Mouse (Mus musculus) embryonic facial prominence, embryonic 13.5 days (tissue): ENCODE results near the gene Sec24d. TPM values are rescaled to one million over a fixed set of nuclear protein-coding genes. Genes with fewer than 3 reads are reported as not detected.
A peak's percentile ranks its signal among the peaks of the same experiment; 100 is the strongest.
"Not testable (repeated sequence)": the region's sequence is repeated elsewhere in the genome, so short reads cannot be mapped to it uniquely, and the experiment has no call there.

ENCODE experiments used
- ATAC-seq: fragments of 200-750 bp; cut with Nextera tagmentation; 2 replicates; pipeline ENCODE4 v1.8.0; 2017; ENCODE audit warnings: low read depth; ENCODE audit not compliant: insufficient number of reproducible peaks, insufficient read depth, low FRiP score, low TSS enrichment
- H3K27ac ChIP-seq: fragments of 300-500 bp; sonication (generic); 2 replicates; pipeline ENCODE4 v1.5.1; 2015; ENCODE audit warnings: moderate library complexity, mild to moderate bottlenecking, inconsistent platforms
- H3K27me3 ChIP-seq: fragments of 300-500 bp; sonication (generic); 2 replicates; pipeline ENCODE4 v1.6.1; 2015; ENCODE audit warnings: mild to moderate bottlenecking, inconsistent platforms
- H3K36me3 ChIP-seq: fragments of 300-500 bp; sonication (generic); 2 replicates; pipeline ENCODE4 v1.6.1; 2015; ENCODE audit warnings: mild to moderate bottlenecking, inconsistent platforms
- H3K4me1 ChIP-seq: fragments of 300-500 bp; sonication (generic); 2 replicates; pipeline ENCODE4 v1.6.1; 2015; ENCODE audit warnings: inconsistent platforms
- H3K4me2 ChIP-seq: fragments of 300-500 bp; sonication (generic); 2 replicates; pipeline ENCODE4 v1.6.1; 2015; ENCODE audit warnings: moderate library complexity, mild to moderate bottlenecking, inconsistent platforms
- H3K4me3 ChIP-seq: fragments of 300-500 bp; sonication (generic); 2 replicates; pipeline ENCODE4 v1.5.1; 2015; ENCODE audit warnings: mild to moderate bottlenecking, inconsistent platforms
- H3K9ac ChIP-seq: fragments of 300-500 bp; sonication (generic); 2 replicates; pipeline ENCODE4 v1.6.1; 2015; ENCODE audit warnings: mild to moderate bottlenecking, inconsistent platforms
- H3K9me3 ChIP-seq: fragments of 300-500 bp; sonication (generic); 2 replicates; pipeline ENCODE4 v1.6.1; 2016; ENCODE audit warnings: inconsistent platforms
- WGBS: fragments of 180-500 bp; shearing (Covaris S2); methylation state at CpG from one replicate; pipeline ENCODE4 v1.1.7; 2015; ENCODE audit warnings: mixed read lengths; 5-methylcytosine and 5-hydroxymethylcytosine counted together
- polyA plus RNA-seq: library from polyadenylated mRNA; unstranded; fragments of >200 nt; fragmentation: Nextera tagmentation; extraction: Ambion mirVana; gene quantifications from 2 replicates; pipeline ENCODE4 v1.2.1, GENCODE M21; 2015

Sec24d gene
- polyA plus RNA-seq, 1 experiment from 2014 or later = 75.1 TPM

GRCm38 (mm10) chr3:123371766-123372535 is 104.7 kb downstream of the Sec24d start:
- Histone ChIP-seq H3K4me2 (no peak overlapping the region), H3K9ac (no peak overlapping the region), H3K4me3 (no peak overlapping the region), H3K9me3 (no peaks in the 10 kb centered on the region), H3K27me3 (no peaks in the 10 kb centered on the region), H3K27ac (no peak overlapping the region), H3K4me1 (0 out of 2 replicates have a peak, but pooled peaks cover 3% of the 10 kb centered on the region), H3K36me3 (peaks cover 50% of the 10 kb centered on the region)
- peak; percentile 64; the same call in 1 of the 2 replicates for ATAC-seq
- 35% methylated on average over 11 of the region's 11 CpGs for WGBS

- ATAC-seq = no peak
- H3K27ac ChIP-seq = no peak overlapping the region
- peaks cover 52% of the 10 kb centered on the region for H3K36me3 ChIP-seq
- 0 out of 2 replicates have a peak, but pooled peaks cover 3% of the 10 kb centered on the region for H3K4me1 ChIP-seq
- no peak overlapping the region for H3K4me3 ChIP-seq
- H3K9me3 ChIP-seq = no peaks in the 10 kb centered on the region
- WGBS = 97% methylated on average over 3 of the region's 3 CpGs
- H3K4me2 ChIP-seq = no peak overlapping the region
- H3K27me3 ChIP-seq = no peaks in the 10 kb centered on the region
- no peak overlapping the region for H3K9ac ChIP-seq
Measured at GRCm38 (mm10) chr3:123376562-123376961, 109.3 kb downstream of the Sec24d start.

- H3K36me3 ChIP-seq = peaks cover 21% of the 10 kb centered on the region
- H3K4me3 ChIP-seq = no peak overlapping the region
- ATAC-seq = no peak
- no peak overlapping the region for H3K27ac ChIP-seq
- H3K4me1 ChIP-seq = peaks cover 10% of the 10 kb centered on the region; the same call in 1 of the 2 replicates
- H3K9ac ChIP-seq = no peak overlapping the region
- H3K4me2 ChIP-seq = peak overlapping the region; percentile 69
- no peaks in the 10 kb centered on the region for H3K27me3 ChIP-seq
- no peaks in the 10 kb centered on the region for H3K9me3 ChIP-seq
- 89% methylated on average over 7 of the region's 7 CpGs for WGBS
Measured at GRCm38 (mm10) chr3:123384435-123384834, 117.2 kb downstream of the Sec24d start.

- peak overlapping the region; percentile 69 for H3K4me2 ChIP-seq
- H3K27me3 ChIP-seq = no peaks in the 10 kb centered on the region
- peak overlapping the region; percentile 71 for H3K4me3 ChIP-seq
- H3K9ac ChIP-seq = peak overlapping the region; percentile 78
- H3K36me3 ChIP-seq = peaks cover 15% of the 10 kb centered on the region
- H3K27ac ChIP-seq = peak overlapping the region; percentile 85
- H3K4me1 ChIP-seq = peaks cover 10% of the 10 kb centered on the region; the same call in 1 of the 2 replicates
- H3K9me3 ChIP-seq = no peaks in the 10 kb centered on the region
- WGBS = 12% methylated on average over 6 of the region's 6 CpGs
- ATAC-seq = no peak
Measured at GRCm38 (mm10) chr3:123385118-123385485, 117.8 kb downstream of the Sec24d start.

GRCm38 (mm10) chr3:123385486-123386156 is 118.4 kb downstream of the Sec24d start, which contains the start of gene Mettl14:
TSS of gene Mettl14 (minus strand) at chr3:123386108.
- Histone ChIP-seq H3K4me2 (peak within 1 kb of the TSS; percentile 69), H3K36me3 (peaks cover 13% of the 10 kb centered on the region), H3K27ac (peak within 1 kb of the TSS; percentile 85), H3K9me3 (no peaks in the 10 kb centered on the region), H3K27me3 (no peaks in the 10 kb centered on the region), H3K4me1 (peaks cover 10% of the 10 kb centered on the region; the same call in 1 of the 2 replicates), H3K9ac (peak within 1 kb of the TSS; percentile 78), H3K4me3 (peak within 1 kb of the TSS; percentile 71)
- WGBS = under 1% methylated on average over 41 of the region's 41 CpGs
- ATAC-seq = peak; percentile 98

DNA sequence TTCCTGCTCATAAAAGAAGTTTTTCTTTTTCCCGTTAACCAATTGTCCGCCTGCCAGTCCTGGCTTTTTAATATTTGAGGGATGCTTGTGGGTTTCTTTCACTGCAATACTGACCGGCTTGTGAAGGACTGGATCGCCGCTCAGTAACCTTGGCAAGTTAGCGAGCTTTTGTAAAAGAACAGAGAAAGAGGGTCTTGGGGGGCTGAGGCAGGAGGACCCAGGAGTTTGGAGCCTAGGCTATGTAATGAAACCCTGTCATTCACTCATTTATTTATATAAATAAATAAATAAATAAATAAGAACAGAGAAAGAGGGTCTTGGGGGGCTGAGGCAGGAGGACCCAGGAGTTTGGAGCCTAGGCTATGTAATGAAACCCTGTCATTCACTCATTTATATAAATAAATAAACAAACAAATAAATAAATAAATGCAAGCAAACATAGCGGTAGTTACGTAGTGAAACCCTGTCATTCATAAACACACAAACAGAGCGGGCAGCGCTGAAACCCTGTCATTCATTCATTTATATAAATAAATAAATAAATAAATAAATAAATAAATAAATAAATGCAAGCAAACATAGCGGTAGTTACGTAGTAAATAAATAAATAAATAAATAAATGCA is 119.0 kb downstream of the Sec24d start:
- 0 out of 2 replicates have a peak, but pooled peaks have one; percentile 33 for ATAC-seq
- peak overlapping the region; percentile 64 for H3K4me2 ChIP-seq
- 16% methylated on average over 12 of the region's 12 CpGs for WGBS
- H3K9ac ChIP-seq = peak overlapping the region; percentile 78
- not testable (repeated sequence) for H3K9me3 ChIP-seq, H3K4me1 ChIP-seq, H3K36me3 ChIP-seq, H3K27me3 ChIP-seq
- peak overlapping the region; percentile 85 for H3K27ac ChIP-seq
- H3K4me3 ChIP-seq = peak overlapping the region; percentile 71

GRCm38 (mm10) chr3:123391180-123391579 is 123.9 kb downstream of the Sec24d start:
- Histone ChIP-seq H3K9me3 (no peaks in the 10 kb centered on the region), H3K9ac (no peak overlapping the region), H3K36me3 (no peaks in the 10 kb centered on the region), H3K27ac (no peak overlapping the region), H3K27me3 (no peaks in the 10 kb centered on the region), H3K4me2 (no peak overlapping the region), H3K4me1 (no peaks in the 10 kb centered on the region), H3K4me3 (no peak overlapping the region)
- 76% methylated on average over 4 of the region's 4 CpGs for WGBS
- ATAC-seq = no peak

DNA sequence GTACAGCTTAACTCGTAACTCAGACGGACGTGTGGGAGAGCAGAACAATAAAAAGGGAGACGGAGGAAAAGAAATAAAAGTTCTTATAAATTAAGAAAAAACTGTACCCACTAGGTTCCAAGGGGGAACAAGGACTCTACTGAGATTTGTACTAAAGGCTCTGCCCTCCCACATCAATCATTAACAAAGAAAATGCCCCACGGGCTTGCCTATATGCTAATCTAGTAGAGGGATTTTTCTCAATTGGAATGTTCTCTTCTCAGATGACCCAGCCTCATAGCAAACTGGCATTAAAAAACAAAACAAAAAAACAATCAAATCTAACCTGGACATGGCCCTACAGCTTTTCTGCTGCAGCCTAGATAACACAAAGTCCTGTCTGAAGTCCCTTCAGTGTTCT is 128.4 kb downstream of the Sec24d start:
- no peak overlapping the region for H3K4me2 ChIP-seq
- no peaks in the 10 kb centered on the region for H3K36me3 ChIP-seq
- 0 out of 2 replicates have a peak, but pooled peaks cover 2% of the 10 kb centered on the region for H3K4me1 ChIP-seq
- H3K27me3 ChIP-seq = no peaks in the 10 kb centered on the region
- 81% methylated on average over 5 of the region's 5 CpGs for WGBS
- ATAC-seq = no peak
- no peak overlapping the region for H3K27ac ChIP-seq
- no peak overlapping the region for H3K4me3 ChIP-seq
- H3K9me3 ChIP-seq = no peaks in the 10 kb centered on the region
- H3K9ac ChIP-seq = no peak overlapping the region

DNA sequence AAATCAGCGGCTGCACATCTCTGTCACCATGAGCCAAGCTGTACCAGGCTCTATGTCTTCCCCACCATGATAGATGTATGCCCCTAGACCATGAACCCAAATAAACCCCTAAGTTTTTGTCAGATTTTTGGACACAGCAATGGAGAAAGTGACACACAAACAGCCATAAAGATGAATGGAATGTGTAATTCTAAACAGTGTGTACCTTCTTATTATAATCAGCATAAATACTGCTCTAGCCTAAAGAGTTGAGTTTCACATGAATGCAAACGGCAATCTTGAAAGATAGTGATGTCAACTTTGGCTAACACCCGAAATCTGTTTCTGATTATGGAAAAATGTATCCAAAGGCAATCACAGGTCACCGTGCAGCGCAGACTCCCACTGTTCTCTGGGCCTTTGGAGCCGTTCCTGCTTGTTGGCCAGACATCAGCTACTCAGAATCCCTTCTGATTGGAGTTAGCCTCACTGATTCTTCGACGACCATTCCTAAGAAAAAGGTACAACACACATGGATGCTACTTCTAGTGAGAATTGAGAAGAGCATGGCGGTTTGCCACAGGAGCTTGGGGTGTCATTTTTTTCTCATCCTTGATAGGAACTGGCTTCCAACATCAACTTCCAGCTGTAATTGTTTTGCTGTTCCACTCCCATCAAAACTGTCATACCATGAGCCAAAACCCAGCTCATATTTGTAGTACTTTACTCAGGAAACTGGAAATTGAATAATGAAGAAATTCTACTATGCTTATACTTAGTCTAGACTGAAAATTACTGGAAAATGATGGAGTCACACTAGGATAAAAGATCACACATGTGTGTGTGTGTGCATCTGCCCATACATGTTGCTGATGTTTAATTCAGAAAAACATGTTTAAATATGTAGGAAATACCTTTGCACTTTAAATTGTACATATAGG is 130.6 kb downstream of the Sec24d start:
- ATAC-seq = peak; percentile 74; the same call in 1 of the 2 replicates
- 42% methylated on average over 9 of the region's 9 CpGs for WGBS
- no peaks in the 10 kb centered on the region for H3K27me3 ChIP-seq

GRCm38 (mm10) chr3:123404945-123405344 is 137.7 kb downstream of the Sec24d start:
- 84% methylated on average over 3 of the region's 3 CpGs for WGBS
- no peak overlapping the region for H3K4me3 ChIP-seq
- H3K27ac ChIP-seq = no peak overlapping the region
- H3K9ac ChIP-seq = no peak overlapping the region
- H3K4me2 ChIP-seq = no peak overlapping the region
- H3K4me1 ChIP-seq = no peaks in the 10 kb centered on the region
- ATAC-seq = no peak
- H3K27me3 ChIP-seq = no peaks in the 10 kb centered on the region
- H3K36me3 ChIP-seq = no peaks in the 10 kb centered on the region
- no peaks in the 10 kb centered on the region for H3K9me3 ChIP-seq

More for the DNA sequence above, 130.6 kb downstream of the Sec24d start:
- H3K4me3 ChIP-seq = no peak overlapping the region
- H3K4me1 ChIP-seq = 0 out of 2 replicates have a peak, but pooled peaks cover 2% of the 10 kb centered on the region
- no peaks in the 10 kb centered on the region for H3K36me3 ChIP-seq
- H3K9me3 ChIP-seq = no peaks in the 10 kb centered on the region
- H3K27ac ChIP-seq = peak overlapping the region; percentile 48
- no peak overlapping the region for H3K9ac ChIP-seq
- H3K4me2 ChIP-seq = no peak overlapping the region
